Mouse (Mus musculus) adipocyte (in vitro differentiated cells): ENCODE results near the gene Mt4.
"Not testable (repeated sequence)": the region's sequence is repeated elsewhere in the genome, so short reads cannot be mapped to it uniquely, and the experiment has no call there.

Experiments
- DNase-seq: peaks from one replicate; pipeline ENCODE4 v3.0.0-alpha.2; 2016; ENCODE audit warnings: low spot score

The Mt4 gene

GRCm38 (mm10) chr8:94135556-94135955 lies 1.4 kb upstream of the Mt4 start:
- DNase-seq, result no peak

GRCm38 (mm10) chr8:94136192-94136591 lies 805 bp upstream of the Mt4 start:
- DNase-seq, result no peak

GRCm38 (mm10) chr8:94140266-94140795 lies 3.3 kb downstream of the Mt4 start:
- DNase-seq, result no peak

- DNase-seq, result no peak
Observed at GRCm38 (mm10) chr8:94148236-94148635, 11.2 kb downstream of the Mt4 start.

DNA sequence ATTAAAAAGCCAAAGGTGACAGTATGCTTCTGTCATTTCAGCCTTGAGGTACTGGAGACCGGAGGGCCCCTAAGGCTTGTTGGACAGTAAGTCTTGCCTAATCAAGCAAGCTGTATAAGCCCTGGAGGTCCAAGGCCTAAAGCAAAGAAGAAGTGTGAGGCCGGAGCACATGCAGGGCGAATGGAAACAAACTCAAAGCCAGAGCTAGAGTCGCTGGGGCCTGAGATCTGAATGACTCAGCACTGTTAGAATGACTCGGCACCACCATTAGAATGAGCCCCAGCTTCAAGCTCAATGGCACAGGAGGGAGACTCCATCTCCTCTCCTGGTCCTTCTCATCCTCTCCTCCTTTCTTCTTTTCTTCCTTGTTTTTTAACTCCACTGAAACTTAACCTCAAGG lies 13.9 kb downstream of the Mt4 start:
- no peak for DNase-seq

- no peak for DNase-seq
Observed at GRCm38 (mm10) chr8:94152513-94153300, 15.7 kb downstream of the Mt4 start, which contains the start of gene Mt3. Gene Mt3 (plus strand): TSS chr8:94152607.

DNA sequence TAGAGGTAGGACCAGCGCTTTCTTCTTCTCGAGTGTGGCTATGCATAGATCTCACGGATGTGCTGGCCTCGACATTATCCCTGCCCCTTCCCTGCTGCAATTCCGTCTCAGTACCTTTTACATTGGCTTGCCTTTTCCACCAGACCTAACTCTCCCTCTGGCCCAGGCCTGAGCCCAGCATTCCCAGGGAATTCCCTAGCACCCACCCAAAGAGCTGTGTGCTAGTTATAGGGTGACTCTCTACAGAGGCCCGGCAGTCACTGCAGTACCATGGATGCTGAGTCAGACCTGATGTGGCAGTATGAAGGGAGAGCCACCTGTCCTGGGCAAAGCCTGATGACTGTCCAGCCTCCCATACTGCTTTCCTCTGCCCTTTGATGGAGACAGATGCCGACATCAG lies 16.5 kb downstream of the Mt4 start:
- no peak for DNase-seq

- no peak for DNase-seq
Observed at GRCm38 (mm10) chr8:94154537-94154936, 17.5 kb downstream of the Mt4 start.

DNA sequence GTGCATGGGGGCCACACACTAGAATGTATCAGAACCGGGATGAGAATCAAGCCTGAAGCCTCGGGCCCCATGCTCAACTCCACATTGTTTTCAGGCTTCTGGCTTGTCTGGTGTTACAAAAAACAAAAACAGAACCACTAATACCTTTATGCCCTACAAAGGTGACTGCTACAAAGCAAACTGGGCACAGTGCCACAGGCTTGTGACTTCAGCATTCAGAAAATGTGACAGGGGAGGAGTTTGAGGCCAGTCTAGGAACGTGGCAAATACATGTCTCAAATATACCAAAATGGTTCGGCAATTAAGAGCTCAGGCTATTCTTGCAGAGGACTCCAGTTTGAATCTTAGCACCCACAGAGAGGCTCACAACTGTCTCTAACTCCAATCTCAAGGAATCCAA lies 19.1 kb downstream of the Mt4 start:
- no peak for DNase-seq

DNA sequence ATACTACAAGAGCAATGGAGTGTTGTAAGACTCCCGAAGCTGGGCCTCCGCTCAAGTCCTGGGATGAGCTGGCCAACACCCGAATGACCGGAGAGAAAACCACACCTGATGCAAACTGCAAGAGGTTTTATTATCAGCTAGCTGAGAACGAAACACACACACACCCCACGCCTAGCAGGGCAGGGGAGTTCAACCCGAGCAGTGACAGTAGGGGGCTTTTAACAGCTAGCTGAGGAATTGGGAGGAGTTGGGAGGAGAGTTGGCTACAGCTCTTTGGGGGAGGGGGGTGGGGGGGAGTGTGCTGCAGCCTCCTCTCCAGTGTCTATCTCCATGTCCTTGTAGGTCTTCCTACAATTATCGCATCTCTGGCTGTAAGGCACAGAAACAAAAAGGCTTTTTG lies 28.8 kb downstream of the Mt4 start:
- not testable (repeated sequence) for DNase-seq

GRCm38 (mm10) chr8:94167244-94167643 lies 30.2 kb downstream of the Mt4 start:
- peak; percentile 94 for DNase-seq

- DNase-seq, result no peak
Observed at GRCm38 (mm10) chr8:94169547-94169946, 32.5 kb downstream of the Mt4 start.

DNA sequence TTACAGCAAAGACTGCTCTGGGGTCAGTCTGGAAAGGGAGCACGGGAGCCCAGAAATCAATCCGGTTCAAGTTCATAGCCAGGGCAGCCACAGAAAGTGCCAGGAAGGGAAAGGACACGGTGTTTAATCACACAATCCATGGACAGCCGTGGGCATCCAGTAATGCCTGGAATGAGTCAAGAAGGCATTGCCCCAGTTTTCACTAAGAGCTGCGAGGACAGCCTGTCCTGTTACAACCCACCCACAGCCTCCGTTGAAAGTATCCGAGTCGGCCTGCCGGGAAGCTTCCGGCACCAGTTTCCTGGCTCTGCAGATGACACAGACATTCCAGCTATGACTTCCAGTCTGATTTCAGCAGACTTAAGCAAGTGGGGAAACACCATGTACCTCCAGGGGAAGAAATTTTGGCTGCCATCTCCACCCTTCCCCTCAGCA lies 34.3 kb downstream of the Mt4 start:
- peak; percentile 62 for DNase-seq

DNA sequence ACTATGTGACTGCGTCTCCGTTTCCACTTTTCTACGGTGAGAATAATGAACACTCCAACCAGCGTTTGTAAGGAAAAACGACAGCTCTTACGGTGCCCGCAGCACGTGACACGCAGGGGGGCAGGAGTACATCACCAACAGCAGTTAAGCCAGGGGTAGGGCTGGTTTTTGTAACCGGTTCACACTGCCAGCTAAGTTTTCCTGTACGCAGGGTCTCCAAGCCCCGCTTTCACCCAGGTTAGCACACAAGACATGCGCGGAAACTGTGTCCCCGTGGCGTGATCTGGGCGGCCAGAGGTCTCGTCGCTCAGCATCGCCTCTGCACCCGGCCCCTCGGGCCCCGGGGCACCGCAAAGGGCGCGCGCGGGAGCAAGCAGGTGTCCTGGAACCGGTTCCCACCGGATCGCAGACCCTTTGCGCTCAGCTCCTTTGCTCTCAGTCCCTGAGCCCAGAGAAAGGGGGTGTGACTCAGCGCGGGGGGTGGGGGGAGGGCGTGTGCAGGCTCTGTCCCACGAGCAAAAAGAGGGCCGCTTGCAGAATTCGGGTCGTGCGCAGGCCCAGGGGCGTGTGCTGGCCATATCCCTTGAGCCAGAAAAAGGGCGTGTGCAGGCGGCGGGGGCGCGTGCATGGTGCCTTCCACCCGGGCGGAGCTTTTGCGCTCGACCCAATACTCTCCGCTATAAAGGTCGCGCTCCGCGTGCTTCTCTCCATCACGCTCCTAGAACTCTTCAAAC lies 35.2 kb downstream of the Mt4 start, which contains the start of gene Mt2:
Gene Mt2 (plus strand): TSS at position 590 of the 734 bp plus-strand sequence.
- peak; percentile 61 for DNase-seq

GRCm38 (mm10) chr8:94172809-94173732 lies 36.1 kb downstream of the Mt4 start:
- DNase-seq, result no peak

DNA sequence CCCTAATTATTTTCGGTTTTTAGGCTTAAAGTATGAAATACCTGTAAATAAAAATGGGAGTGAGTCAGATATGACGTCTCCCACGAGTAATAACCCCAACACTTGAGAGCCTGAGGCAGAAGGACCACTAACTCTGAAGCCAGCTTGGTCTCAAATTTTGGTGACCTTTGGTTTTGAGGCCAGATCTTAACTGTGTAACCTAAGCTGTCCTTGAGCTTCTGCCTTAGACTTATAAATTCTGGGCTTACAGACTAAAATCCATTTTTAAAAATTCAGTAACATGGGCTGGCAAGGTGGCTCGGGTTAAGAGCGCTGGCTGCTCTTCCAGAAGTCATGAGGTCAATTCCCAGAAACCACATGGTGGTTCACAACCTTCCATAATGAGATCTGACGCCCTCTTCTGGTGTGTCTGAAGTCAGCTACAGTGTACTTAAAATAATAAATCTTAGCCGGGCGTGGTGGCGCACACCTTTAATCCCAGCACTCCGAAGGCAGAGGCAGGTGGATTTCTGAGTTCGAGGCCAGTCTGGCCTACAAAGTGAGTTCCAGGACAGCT lies 36.9 kb downstream of the Mt4 start:
- no peak for DNase-seq

GRCm38 (mm10) chr8:94174619-94175213 lies 37.7 kb downstream of the Mt4 start:
- no peak for DNase-seq

GRCm38 (mm10) chr8:94177716-94178390 lies 40.9 kb downstream of the Mt4 start:
- no peak for DNase-seq

- DNase-seq, result peak; percentile 99
Observed at GRCm38 (mm10) chr8:94178857-94179712, 42.1 kb downstream of the Mt4 start, which contains the start of gene Mt1. Gene Mt1 (plus strand): TSS chr8:94179082.
